Mouse (Mus musculus) lung, postnatal 0 days (tissue): Measurements from ENCODE around the gene Itpr2.

Experiments
- CTCF ChIP-seq: IDR thresholded peaks from 2 replicates; pipeline ENCODE4 v1.5.1; 2016; ENCODE audit warnings: antibody characterized with exemption, mild to moderate bottlenecking
- EP300 ChIP-seq: IDR thresholded peaks from 2 replicates; pipeline ENCODE4 v1.6.1; 2016; ENCODE audit warnings: antibody characterized with exemption, mild to moderate bottlenecking, control low read depth

GRCm38 (mm10) chr6:146533146-146533545 lies 31.1 kb upstream of the Itpr2 start:
- TF ChIP-seq CTCF (no peak), EP300 (no peak)
